Mouse (Mus musculus) stomach, postnatal 0 days (tissue): Measurements from ENCODE around the gene Thegl. TPM values are rescaled to one million over a fixed set of nuclear protein-coding genes. Genes with fewer than 3 reads are reported as not detected.
"Not testable (repeated sequence)": the region's sequence is repeated elsewhere in the genome, so short reads cannot be mapped to it uniquely, and the experiment has no call there.

Source experiments
- ATAC-seq: fragments of 200-750 bp; cut with Nextera tagmentation; 2 replicates; pipeline ENCODE4 v1.8.0; 2017; ENCODE audit not compliant: low FRiP score, low TSS enrichment
- DNase-seq: peaks from one replicate; pipeline ENCODE4 v3.0.0-alpha.2; 2016; ENCODE audit warnings: low spot score
- H3K27ac ChIP-seq: fragments of 300-500 bp; sonication (generic); replicated peaks from 2 replicates; pipeline ENCODE4 v1.5.1; 2014; ENCODE audit warnings: mild to moderate bottlenecking, control low read depth
- H3K27me3 ChIP-seq: fragments of 300-500 bp; sonication (generic); 2 replicates; pipeline ENCODE4 v1.6.1; 2014; ENCODE audit warnings: low read length; ENCODE audit not compliant: control insufficient read depth, insufficient read depth
- H3K36me3 ChIP-seq: fragments of 300-500 bp; sonication (generic); 2 replicates; pipeline ENCODE4 v1.6.1; 2014; ENCODE audit warnings: low read length, mixed read lengths; ENCODE audit not compliant: control insufficient read depth, insufficient read depth
- H3K4me1 ChIP-seq: fragments of 300-500 bp; sonication (generic); replicated peaks from 2 replicates; pipeline ENCODE4 v1.6.1; 2014; ENCODE audit warnings: antibody characterized with exemption; ENCODE audit not compliant: control insufficient read depth, insufficient read depth
- H3K4me2 ChIP-seq: fragments of 300-500 bp; sonication (generic); replicated peaks from 2 replicates; pipeline ENCODE4 v1.6.1; 2014; ENCODE audit warnings: low read depth, mild to moderate bottlenecking, control low read depth, moderate library complexity
- H3K4me3 ChIP-seq: fragments of 300-500 bp; sonication (generic); 2 replicates; pipeline ENCODE4 v1.5.1; 2014; ENCODE audit warnings: low read depth, low read length, control low read depth
- H3K9ac ChIP-seq: fragments of 300-500 bp; sonication (generic); 2 replicates; pipeline ENCODE4 v1.6.1; 2014; ENCODE audit warnings: mild to moderate bottlenecking, low read length, control low read depth, mixed read lengths
- H3K9me3 ChIP-seq: fragments of 300-500 bp; sonication (generic); 2 replicates; pipeline ENCODE4 v1.6.1; 2016; ENCODE audit warnings: low read length; ENCODE audit not compliant: control insufficient read depth
- CTCF ChIP-seq: IDR thresholded peaks from 2 replicates; pipeline ENCODE4 v1.5.1; 2016; ENCODE audit warnings: antibody characterized with exemption, low read depth, mild to moderate bottlenecking, moderate library complexity
- EP300 ChIP-seq: optimal IDR thresholded peaks from 2 replicates; pipeline ENCODE3; 2016; ENCODE audit warnings: antibody characterized with exemption
- WGBS: fragments of 180-500 bp; shearing (Covaris S2); extraction: QIAGEN DNeasy Blood & Tissue Kit; methylation state at CpG from one replicate; pipeline ENCODE4 v1.1.7; 2014; 5-methylcytosine and 5-hydroxymethylcytosine counted together
- polyA plus RNA-seq: library from polyadenylated mRNA; unstranded; fragments of >200 nt; fragmentation: Nextera tagmentation; extraction: Ambion mirVana; gene quantifications from 2 replicates; pipeline ENCODE4 v1.2.1, GENCODE M21; 2015

Gene Thegl
- polyA plus RNA-seq, 1 experiment from 2014 or later, result 0.08 TPM

DNA sequence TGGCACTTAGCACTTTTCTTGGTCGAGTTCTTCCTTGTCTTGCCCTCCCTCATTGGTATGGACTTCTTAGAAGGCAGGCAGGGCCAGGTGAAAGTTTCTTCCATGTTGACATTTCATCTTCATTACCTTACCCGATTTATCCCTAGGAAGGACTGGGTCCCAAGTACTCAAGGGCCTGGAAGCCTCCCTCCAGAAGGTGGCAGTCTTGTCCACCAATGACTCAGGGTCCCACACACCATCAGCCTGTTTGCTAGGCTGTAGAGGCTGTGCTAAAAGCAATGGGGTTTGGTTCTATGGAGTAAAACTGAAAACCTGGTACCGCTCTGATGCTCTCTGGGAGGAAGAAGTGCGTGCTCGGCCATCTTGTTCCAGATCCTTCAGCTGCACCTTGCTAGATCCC lies 13.9 kb downstream of the Thegl start:
- peak; percentile 24 for DNase-seq
- Histone ChIP-seq H3K27ac (no peak overlapping the region), H3K9me3 (no peaks in the 10 kb centered on the region), H3K27me3 (no peaks in the 10 kb centered on the region), H3K4me1 (no peaks in the 10 kb centered on the region), H3K4me2 (no peak overlapping the region), H3K4me3 (no peak overlapping the region), H3K36me3 (no peaks in the 10 kb centered on the region), H3K9ac (no peak overlapping the region)
- ATAC-seq, result no peak
- TF ChIP-seq CTCF (peak; percentile 75), EP300 (no peak)
- WGBS, result 76% methylated on average over 5 of the region's 5 CpGs

DNA sequence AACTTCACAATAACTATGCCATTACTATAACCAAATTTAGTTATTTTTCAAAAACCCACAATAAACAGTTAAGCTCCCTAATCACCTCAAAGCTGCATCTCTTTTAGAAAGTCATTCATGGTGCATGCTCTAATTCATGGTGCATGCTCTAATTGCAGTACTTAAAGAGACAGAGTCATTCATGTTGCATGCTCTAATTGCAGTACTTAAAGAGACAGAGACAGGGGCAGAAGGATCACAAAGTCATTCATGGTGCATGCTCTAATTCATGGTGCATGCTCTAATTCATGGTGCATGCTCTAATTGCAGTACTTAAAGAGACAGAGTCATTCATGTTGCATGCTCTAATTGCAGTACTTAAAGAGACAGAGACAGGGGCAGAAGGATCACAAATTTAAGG lies 19.3 kb downstream of the Thegl start:
- not testable (repeated sequence) for H3K27ac ChIP-seq, H3K4me2 ChIP-seq, H3K4me1 ChIP-seq, H3K27me3 ChIP-seq, H3K36me3 ChIP-seq, H3K9me3 ChIP-seq, H3K4me3 ChIP-seq, DNase-seq, H3K9ac ChIP-seq, ATAC-seq

DNA sequence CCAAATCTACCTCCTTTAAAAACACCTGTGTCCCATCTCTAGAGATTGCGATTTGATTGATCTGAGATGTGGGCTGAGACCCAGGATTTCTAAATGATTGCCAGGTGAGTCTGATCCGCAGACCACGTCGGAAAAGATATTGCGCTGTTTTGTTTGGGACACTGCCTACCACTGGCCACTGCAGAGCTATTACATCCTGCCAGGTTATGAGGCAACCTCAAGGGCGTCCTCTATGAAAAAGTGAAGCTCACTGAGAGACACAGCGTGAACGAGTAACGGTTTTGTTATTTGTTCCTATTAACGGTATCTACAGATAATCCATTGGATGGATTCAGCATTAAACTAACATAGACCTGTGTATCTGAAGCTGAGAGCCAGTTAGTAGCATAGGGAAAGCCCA lies 22.6 kb downstream of the Thegl start:
- TF ChIP-seq CTCF (no peak), EP300 (no peak)
- no peak overlapping the region for H3K27ac ChIP-seq

DNA sequence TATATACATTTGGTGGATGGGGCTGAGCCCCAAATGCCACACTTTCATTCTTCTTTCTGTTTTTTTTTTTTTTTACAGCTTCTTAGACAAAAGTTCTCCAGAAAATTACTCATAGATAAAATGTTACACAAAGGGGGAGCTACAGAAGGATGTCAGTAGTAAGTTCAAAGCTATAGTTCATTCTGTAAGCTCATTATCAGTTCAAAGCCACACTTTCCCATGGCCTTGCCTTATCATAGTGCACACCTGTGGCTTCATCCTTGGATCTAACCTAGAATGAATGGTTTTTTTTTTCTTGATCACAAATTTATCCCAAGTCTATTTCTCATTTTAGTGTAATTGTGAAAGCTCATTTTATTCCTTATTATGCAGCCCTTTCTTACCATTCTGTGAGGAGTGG lies 23.6 kb downstream of the Thegl start:
- no peaks in the 10 kb centered on the region for H3K27me3 ChIP-seq
- no peaks in the 10 kb centered on the region for H3K4me1 ChIP-seq
- ATAC-seq (no peak), DNase-seq (no peak)
- no peak for TF ChIP-seq EP300
- no peak for TF ChIP-seq CTCF
- no peak overlapping the region for H3K4me3 ChIP-seq
- no peak overlapping the region for H3K9ac ChIP-seq
- H3K4me2 ChIP-seq, result no peak overlapping the region
- H3K27ac ChIP-seq, result no peak overlapping the region
- H3K9me3 ChIP-seq, result no peaks in the 10 kb centered on the region
- no peaks in the 10 kb centered on the region for H3K36me3 ChIP-seq

More for the DNA sequence above, 22.6 kb downstream of the Thegl start:
- no peaks in the 10 kb centered on the region for H3K27me3 ChIP-seq
- ATAC-seq (no peak), DNase-seq (no peak)
- H3K4me2 ChIP-seq, result no peak overlapping the region
- no peaks in the 10 kb centered on the region for H3K36me3 ChIP-seq
- H3K9me3 ChIP-seq, result no peaks in the 10 kb centered on the region
- H3K4me1 ChIP-seq, result no peaks in the 10 kb centered on the region
- no peak overlapping the region for H3K4me3 ChIP-seq
- H3K9ac ChIP-seq, result no peak overlapping the region
- 86% methylated on average over 10 of the region's 10 CpGs for WGBS

DNA sequence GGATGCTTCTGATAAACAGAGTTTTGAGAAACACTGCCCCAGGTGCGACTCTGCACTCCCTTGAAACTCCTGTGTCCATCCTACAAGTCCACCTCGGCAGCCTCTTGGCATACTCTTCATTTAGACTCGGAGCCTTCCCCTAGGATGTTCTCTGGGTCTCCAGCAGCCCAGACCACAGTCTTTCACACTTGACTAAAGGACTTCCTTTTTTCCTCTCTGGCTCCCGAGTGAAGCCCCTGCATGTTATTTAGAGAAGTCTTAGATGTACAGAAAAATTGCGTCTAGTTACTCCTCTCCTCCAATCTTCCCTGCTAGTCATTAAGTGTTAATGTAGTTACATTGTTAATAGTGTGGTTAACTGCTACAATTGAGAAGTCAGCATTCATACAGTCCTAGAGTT lies 28.5 kb downstream of the Thegl start:
- TF ChIP-seq CTCF (no peak), EP300 (no peak)
- Histone ChIP-seq H3K9me3 (no peaks in the 10 kb centered on the region), H3K9ac (no peak overlapping the region), H3K36me3 (no peaks in the 10 kb centered on the region), H3K4me3 (no peak overlapping the region), H3K27ac (no peak overlapping the region), H3K27me3 (no peaks in the 10 kb centered on the region), H3K4me2 (no peak overlapping the region), H3K4me1 (no peaks in the 10 kb centered on the region)
- 65% methylated on average over 5 of the region's 5 CpGs for WGBS
- DNase-seq (no peak), ATAC-seq (no peak)

DNA sequence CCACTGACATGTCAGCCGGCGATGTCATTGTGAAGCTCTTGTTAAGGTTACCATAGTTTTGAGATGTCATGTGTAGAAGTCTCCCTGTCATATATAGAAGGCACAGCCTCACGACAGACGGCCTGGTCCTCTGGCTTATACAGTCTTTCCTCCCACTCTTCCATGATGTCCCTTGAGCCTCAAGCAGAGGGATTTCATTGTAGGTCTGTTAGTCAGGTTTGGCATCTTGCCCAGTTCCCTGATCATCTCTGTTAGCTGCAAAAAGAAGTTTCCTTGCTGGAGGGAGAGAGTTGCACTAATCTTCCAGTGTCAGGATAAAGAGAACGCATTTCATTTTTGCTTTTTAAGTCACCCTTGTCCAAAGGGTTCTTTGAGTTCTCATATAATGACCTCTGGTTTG lies 36.8 kb downstream of the Thegl start:
- 95% methylated on average over 5 of the region's 5 CpGs for WGBS
- ATAC-seq (no peak), DNase-seq (no peak)
- no peaks in the 10 kb centered on the region for H3K4me1 ChIP-seq
- H3K4me2 ChIP-seq, result no peak overlapping the region
- H3K36me3 ChIP-seq, result no peaks in the 10 kb centered on the region
- no peak overlapping the region for H3K4me3 ChIP-seq
- TF ChIP-seq EP300 (no peak), CTCF (no peak)
- no peaks in the 10 kb centered on the region for H3K9me3 ChIP-seq
- H3K27ac ChIP-seq, result no peak overlapping the region
- no peaks in the 10 kb centered on the region for H3K27me3 ChIP-seq
- no peak overlapping the region for H3K9ac ChIP-seq
